Mouse (Mus musculus) neural tube, embryonic 15.5 days (tissue): Measurements from ENCODE around the gene Dlgap1. TPM values are rescaled to one million over a fixed set of nuclear protein-coding genes. Genes with fewer than 3 reads are reported as not detected.
A peak's percentile ranks its signal among the peaks of the same experiment; 100 is the strongest.

Source experiments
- ATAC-seq: fragments of 200-750 bp; cut with Nextera tagmentation; 2 replicates; pipeline ENCODE4 v1.8.0; 2017; ENCODE audit warnings: mild to moderate bottlenecking, moderate TSS enrichment, moderate library complexity; ENCODE audit not compliant: low FRiP score
- H3K27ac ChIP-seq: fragments of 300-500 bp; sonication (generic); replicated peaks from 2 replicates; pipeline ENCODE4 v1.5.1; 2015; ENCODE audit warnings: mild to moderate bottlenecking, inconsistent platforms
- H3K27me3 ChIP-seq: fragments of 300-500 bp; sonication (generic); replicated peaks from 2 replicates; pipeline ENCODE4 v1.6.1; 2015; ENCODE audit warnings: inconsistent platforms
- H3K36me3 ChIP-seq: fragments of 300-500 bp; sonication (generic); 2 replicates; pipeline ENCODE4 v1.6.1; 2015; ENCODE audit warnings: inconsistent platforms
- H3K4me1 ChIP-seq: fragments of 300-500 bp; sonication (generic); 2 replicates; pipeline ENCODE4 v1.6.1; 2015; ENCODE audit warnings: inconsistent platforms
- H3K4me2 ChIP-seq: fragments of 300-500 bp; sonication (generic); 2 replicates; pipeline ENCODE4 v1.6.1; 2015; ENCODE audit warnings: inconsistent platforms, mild to moderate bottlenecking, moderate library complexity
- H3K4me3 ChIP-seq: fragments of 300-500 bp; sonication (generic); replicated peaks from 2 replicates; pipeline ENCODE4 v1.5.1; 2015; ENCODE audit warnings: mild to moderate bottlenecking, inconsistent platforms
- H3K9ac ChIP-seq: fragments of 300-500 bp; sonication (generic); replicated peaks from 2 replicates; pipeline ENCODE4 v1.6.1; 2015; ENCODE audit warnings: mild to moderate bottlenecking, inconsistent platforms
- H3K9me3 ChIP-seq: fragments of 300-500 bp; sonication (generic); replicated peaks from 2 replicates; pipeline ENCODE4 v1.6.1; 2016; ENCODE audit warnings: inconsistent platforms
- WGBS: fragments of 180-500 bp; shearing (Covaris S2); methylation state at CpG from one replicate; pipeline ENCODE4 v1.1.7; 2015; ENCODE audit warnings: mixed read lengths; 5-methylcytosine and 5-hydroxymethylcytosine counted together
- polyA plus RNA-seq: library from polyadenylated mRNA; unstranded; fragments of >200 nt; fragmentation: Nextera tagmentation; extraction: Ambion mirVana; gene quantifications from 2 replicates; pipeline ENCODE4 v1.2.1, GENCODE M21; 2015

Gene Dlgap1
- polyA plus RNA-seq, 1 experiment from 2014 or later, result 42.6 TPM

- H3K27ac ChIP-seq, result no peak overlapping the region
- WGBS, result 45% methylated on average over 6 of the region's 6 CpGs
- no peaks in the 10 kb centered on the region for H3K27me3 ChIP-seq
- H3K4me1 ChIP-seq, result peaks cover 12% of the 10 kb centered on the region; the same call in 1 of the 2 replicates
- ATAC-seq, result no peak
- no peak overlapping the region for H3K4me3 ChIP-seq
- H3K9ac ChIP-seq, result no peak overlapping the region
- H3K36me3 ChIP-seq, result no peaks in the 10 kb centered on the region
- H3K9me3 ChIP-seq, result no peaks in the 10 kb centered on the region
- H3K4me2 ChIP-seq, result no peak overlapping the region
Observed at GRCm38 (mm10) chr17:70629653-70630378, 660.9 kb downstream of the Dlgap1 start.

DNA sequence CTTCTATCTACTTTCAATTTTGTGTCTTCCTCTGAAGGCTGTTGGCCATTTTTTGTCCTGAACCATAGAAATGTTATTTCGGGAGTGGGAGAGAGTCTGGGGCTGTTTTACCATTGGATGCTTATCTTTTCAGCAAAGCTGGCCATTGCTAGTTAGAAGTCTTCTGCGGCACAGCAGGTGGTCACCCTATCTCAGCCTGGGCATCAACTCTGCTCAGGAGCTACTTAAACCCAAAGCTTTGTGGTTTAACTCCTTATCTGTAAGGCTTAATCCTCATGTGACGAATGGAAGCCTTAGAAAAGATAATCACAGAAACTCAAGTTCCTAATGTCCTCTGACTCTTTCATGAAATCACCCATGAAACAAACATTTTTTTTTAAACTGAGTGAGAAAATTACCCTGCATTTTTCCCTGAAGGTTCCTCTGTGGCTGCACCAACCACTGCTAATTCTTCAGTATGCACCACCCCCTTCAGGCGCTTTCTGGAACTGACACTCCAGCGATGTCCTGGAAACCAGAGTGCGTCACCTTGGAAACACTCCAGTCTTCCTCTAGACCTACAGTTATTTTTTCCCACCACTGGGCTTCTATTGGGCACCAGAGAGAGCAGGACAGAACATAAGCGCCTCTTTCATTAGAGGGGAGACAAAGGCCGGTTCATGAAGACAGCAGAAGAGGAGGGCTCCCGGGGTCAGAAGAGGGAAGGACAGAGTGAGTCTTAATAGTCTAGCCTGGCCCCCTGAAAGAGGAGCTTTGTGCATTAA is 664.5 kb downstream of the Dlgap1 start:
- WGBS, result 17% methylated on average over 9 of the region's 9 CpGs
- H3K4me1 ChIP-seq, result peaks cover 12% of the 10 kb centered on the region; the same call in 1 of the 2 replicates
- ATAC-seq, result peak; percentile 90
- peak overlapping the region; percentile 45 for H3K27ac ChIP-seq
- no peak overlapping the region for H3K4me3 ChIP-seq
- no peaks in the 10 kb centered on the region for H3K36me3 ChIP-seq
- no peaks in the 10 kb centered on the region for H3K9me3 ChIP-seq
- no peak overlapping the region for H3K9ac ChIP-seq
- peak overlapping the region; percentile 20 for H3K4me2 ChIP-seq
- H3K27me3 ChIP-seq, result no peaks in the 10 kb centered on the region

GRCm38 (mm10) chr17:70643211-70643610 is 674.3 kb downstream of the Dlgap1 start:
- no peak overlapping the region for H3K4me2 ChIP-seq
- H3K27ac ChIP-seq, result no peak overlapping the region
- H3K9me3 ChIP-seq, result no peaks in the 10 kb centered on the region
- H3K9ac ChIP-seq, result no peak overlapping the region
- 85% methylated on average over 1 of the region's 1 CpGs for WGBS
- H3K27me3 ChIP-seq, result no peaks in the 10 kb centered on the region
- no peaks in the 10 kb centered on the region for H3K4me1 ChIP-seq
- ATAC-seq, result no peak
- no peaks in the 10 kb centered on the region for H3K36me3 ChIP-seq
- no peak overlapping the region for H3K4me3 ChIP-seq

- Histone ChIP-seq H3K4me3 (no peak overlapping the region), H3K27ac (no peak overlapping the region), H3K36me3 (no peaks in the 10 kb centered on the region), H3K4me2 (no peak overlapping the region), H3K4me1 (no peaks in the 10 kb centered on the region), H3K27me3 (no peaks in the 10 kb centered on the region), H3K9me3 (no peaks in the 10 kb centered on the region), H3K9ac (no peak overlapping the region)
- no peak for ATAC-seq
- WGBS, result 36% methylated on average over 4 of the region's 4 CpGs
Observed at GRCm38 (mm10) chr17:70646641-70647040, 677.8 kb downstream of the Dlgap1 start.

DNA sequence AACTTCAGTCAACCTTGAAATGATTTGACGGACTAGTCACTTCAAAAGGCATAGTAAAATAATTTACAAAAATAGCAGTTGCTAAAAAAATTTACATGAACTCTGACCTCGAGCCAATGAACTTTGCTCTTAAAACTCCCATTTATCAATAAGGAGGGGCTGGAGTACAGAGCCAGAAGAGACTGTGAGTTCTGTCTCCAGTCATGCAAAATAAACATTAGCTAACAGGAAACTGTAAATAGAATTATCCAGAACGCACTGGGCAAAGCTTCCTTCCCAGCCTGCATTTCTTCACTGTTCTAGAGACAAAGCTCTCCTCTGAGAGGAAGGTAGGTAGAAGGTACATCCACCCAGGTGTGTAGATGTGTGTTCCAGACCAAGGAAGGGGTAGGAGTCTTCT is 692.5 kb downstream of the Dlgap1 start:
- H3K4me2 ChIP-seq, result no peak overlapping the region
- no peaks in the 10 kb centered on the region; the same call in 1 of the 2 replicates for H3K36me3 ChIP-seq
- H3K9me3 ChIP-seq, result no peaks in the 10 kb centered on the region
- H3K4me1 ChIP-seq, result no peaks in the 10 kb centered on the region
- H3K9ac ChIP-seq, result no peak overlapping the region
- WGBS, result 85% methylated on average over 3 of the region's 3 CpGs
- no peaks in the 10 kb centered on the region for H3K27me3 ChIP-seq
- no peak for ATAC-seq
- H3K27ac ChIP-seq, result no peak overlapping the region
- no peak overlapping the region for H3K4me3 ChIP-seq

DNA sequence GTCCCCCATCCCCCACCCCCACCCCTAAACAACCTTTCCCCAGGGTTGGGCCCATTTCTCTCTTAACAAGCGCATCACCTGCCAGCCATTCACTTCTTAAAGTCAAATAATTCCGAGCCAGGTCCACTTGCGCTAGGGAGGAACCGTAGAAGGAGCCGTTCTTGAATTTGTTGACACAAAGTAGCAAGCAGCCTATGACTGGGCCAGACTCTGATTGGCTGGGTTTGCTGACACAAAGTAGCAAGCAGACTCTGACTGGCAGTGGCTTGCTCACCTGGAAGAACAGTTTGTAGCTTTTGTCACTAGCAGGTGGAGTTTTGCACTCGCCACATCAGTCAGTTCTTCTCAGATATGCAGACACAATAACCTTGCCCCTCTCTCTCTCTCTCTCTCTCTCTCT is 695.1 kb downstream of the Dlgap1 start:
- 93% methylated on average over 6 of the region's 6 CpGs for WGBS
- Histone ChIP-seq H3K27ac (no peak overlapping the region), H3K4me1 (no peaks in the 10 kb centered on the region), H3K4me2 (no peak overlapping the region), H3K4me3 (no peak overlapping the region), H3K27me3 (no peaks in the 10 kb centered on the region), H3K9me3 (no peaks in the 10 kb centered on the region), H3K9ac (no peak overlapping the region), H3K36me3 (no peaks in the 10 kb centered on the region; the same call in 1 of the 2 replicates)
- no peak for ATAC-seq

- no peaks in the 10 kb centered on the region for H3K9me3 ChIP-seq
- no peaks in the 10 kb centered on the region; the same call in 1 of the 2 replicates for H3K36me3 ChIP-seq
- H3K27ac ChIP-seq, result no peak overlapping the region
- H3K27me3 ChIP-seq, result no peaks in the 10 kb centered on the region
- H3K4me1 ChIP-seq, result no peaks in the 10 kb centered on the region
- ATAC-seq, result no peak
- no peak overlapping the region for H3K4me2 ChIP-seq
- no peak overlapping the region for H3K9ac ChIP-seq
- H3K4me3 ChIP-seq, result no peak overlapping the region
Observed at GRCm38 (mm10) chr17:70664484-70665040, 695.7 kb downstream of the Dlgap1 start.

- Histone ChIP-seq H3K27ac (no peak overlapping the region), H3K27me3 (no peaks in the 10 kb centered on the region), H3K4me1 (no peaks in the 10 kb centered on the region), H3K4me3 (no peak overlapping the region), H3K9ac (no peak overlapping the region), H3K36me3 (no peaks in the 10 kb centered on the region), H3K4me2 (no peak overlapping the region), H3K9me3 (no peaks in the 10 kb centered on the region)
- no peak for ATAC-seq
- 88% methylated on average over 13 of the region's 13 CpGs for WGBS
Observed at GRCm38 (mm10) chr17:70673985-70674384, 705.1 kb downstream of the Dlgap1 start.

DNA sequence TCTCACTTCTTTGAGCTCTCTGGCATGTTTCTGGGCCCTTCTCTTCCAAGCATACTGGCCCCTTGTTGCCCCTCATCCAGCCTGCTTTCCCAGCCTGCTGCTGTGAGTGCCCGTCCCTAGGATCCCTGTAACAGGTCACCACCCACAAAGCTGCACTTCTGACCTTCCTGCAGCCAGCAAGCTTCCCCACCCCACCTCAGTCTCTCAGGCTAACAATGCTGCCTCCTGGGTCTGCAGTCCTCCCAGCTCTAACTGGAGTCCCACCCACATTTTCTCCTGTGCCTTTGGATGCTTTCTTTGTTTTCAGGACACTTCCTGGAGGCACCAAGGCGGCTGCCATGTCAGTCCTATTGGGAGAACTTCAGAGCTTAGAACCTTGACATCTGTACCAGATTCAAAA is 707.6 kb downstream of the Dlgap1 start:
- H3K4me1 ChIP-seq, result no peaks in the 10 kb centered on the region
- no peaks in the 10 kb centered on the region for H3K9me3 ChIP-seq
- no peak for ATAC-seq
- no peak overlapping the region for H3K4me2 ChIP-seq
- no peaks in the 10 kb centered on the region for H3K36me3 ChIP-seq
- WGBS, result 53% methylated on average over 2 of the region's 2 CpGs
- no peak overlapping the region for H3K9ac ChIP-seq
- no peaks in the 10 kb centered on the region for H3K27me3 ChIP-seq
- H3K27ac ChIP-seq, result no peak overlapping the region
- H3K4me3 ChIP-seq, result no peak overlapping the region

DNA sequence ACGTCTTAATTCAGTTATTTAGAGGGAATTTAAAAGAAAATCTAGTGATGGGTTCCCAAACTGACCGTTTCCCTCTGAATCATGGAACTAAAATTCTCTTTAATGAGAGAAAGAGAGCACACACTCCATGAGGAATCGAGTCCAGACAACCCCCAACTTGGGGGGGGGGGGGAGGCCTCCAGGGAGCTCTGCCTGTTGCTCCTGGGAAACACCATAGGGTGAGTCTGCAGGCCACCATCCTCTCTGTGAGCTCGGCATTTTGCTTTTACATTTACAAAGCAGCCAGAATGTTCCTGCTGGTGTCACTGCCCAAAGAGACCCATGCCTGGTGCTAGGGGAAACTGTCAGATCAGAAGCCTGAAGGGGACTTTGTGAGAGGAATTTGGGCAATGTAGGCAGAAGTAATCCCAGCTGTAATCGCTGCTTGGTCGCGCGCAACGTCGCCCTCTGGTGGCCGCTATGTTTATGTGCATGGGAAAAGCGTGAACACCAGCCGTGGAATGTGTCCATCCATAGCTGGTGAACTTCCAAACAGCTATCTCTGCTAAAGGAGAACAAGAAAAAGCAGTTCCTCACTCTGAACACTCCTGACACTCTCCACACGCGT is 714.8 kb downstream of the Dlgap1 start:
- Histone ChIP-seq H3K4me2 (no peak overlapping the region), H3K9ac (no peak overlapping the region), H3K27ac (no peak overlapping the region), H3K4me3 (no peak overlapping the region), H3K36me3 (no peaks in the 10 kb centered on the region), H3K27me3 (no peaks in the 10 kb centered on the region), H3K9me3 (no peaks in the 10 kb centered on the region), H3K4me1 (peaks cover 3% of the 10 kb centered on the region; the same call in 1 of the 2 replicates)
- ATAC-seq, result peak; percentile 75
- WGBS, result 12% methylated on average over 15 of the region's 15 CpGs

DNA sequence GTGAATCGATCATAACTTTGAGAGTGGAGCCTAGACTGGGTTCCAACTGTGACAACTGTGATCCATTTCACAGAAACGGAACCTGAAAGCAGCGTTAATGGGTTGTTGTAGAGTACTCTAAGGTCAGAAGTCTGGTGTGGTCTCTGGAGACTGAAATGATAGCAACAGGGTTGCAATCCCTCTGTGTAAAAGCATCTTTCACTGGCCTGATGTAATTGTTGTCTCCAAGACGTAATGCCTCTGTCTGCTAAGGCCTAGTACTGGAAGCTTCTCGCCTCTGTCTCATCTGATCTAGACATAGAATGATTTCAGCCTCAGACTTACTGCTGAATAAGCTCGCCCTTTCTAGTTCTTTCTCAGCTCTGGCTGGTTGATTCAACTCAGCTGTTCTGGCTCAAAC is 721.3 kb downstream of the Dlgap1 start:
- Histone ChIP-seq H3K27ac (no peak overlapping the region), H3K4me3 (no peak overlapping the region), H3K9ac (no peak overlapping the region), H3K9me3 (no peaks in the 10 kb centered on the region), H3K4me2 (no peak overlapping the region), H3K36me3 (no peaks in the 10 kb centered on the region), H3K4me1 (no peaks in the 10 kb centered on the region), H3K27me3 (no peaks in the 10 kb centered on the region)
- no peak for ATAC-seq
- WGBS, result 90% methylated on average over 6 of the region's 6 CpGs
